Mouse (Mus musculus) kidney, adult 8-10 months (tissue): ENCODE results near the gene Lrba.

Experiments
- DNase-seq, 2 experiments: peaks; one replicate each; pipeline ENCODE4 v3.0.0; 2022

Gene Lrba

GRCm38 (mm10) chr3:86522880-86523505 lies 298.5 kb downstream of the Lrba start:
- DNase-seq: no peak

- DNase-seq: no peak
These were observed 307.2 kb downstream of the Lrba start for GRCm38 (mm10) chr3:86531531-86532269.

- no peak for DNase-seq
These were observed 312.3 kb downstream of the Lrba start for GRCm38 (mm10) chr3:86536751-86537150.

GRCm38 (mm10) chr3:86538645-86539554 lies 314.4 kb downstream of the Lrba start:
- DNase-seq: no peak

- no peak for DNase-seq
These were observed 315.2 kb downstream of the Lrba start for GRCm38 (mm10) chr3:86539555-86540168.

GRCm38 (mm10) chr3:86541074-86541614 lies 316.7 kb downstream of the Lrba start:
- no peak for DNase-seq

GRCm38 (mm10) chr3:86541863-86542397 lies 317.4 kb downstream of the Lrba start:
- DNase-seq: no peak

GRCm38 (mm10) chr3:86544785-86545184 lies 320.3 kb downstream of the Lrba start:
- DNase-seq: no peak

GRCm38 (mm10) chr3:86545945-86546344 lies 321.5 kb downstream of the Lrba start:
- no peak for DNase-seq

GRCm38 (mm10) chr3:86546471-86547250 lies 322.2 kb downstream of the Lrba start:
- peak; percentile 21 to 42 for DNase-seq

GRCm38 (mm10) chr3:86547251-86547791 lies 322.8 kb downstream of the Lrba start:
- DNase-seq: no peak

- no peak for DNase-seq
These were observed 323.9 kb downstream of the Lrba start, which contains the start of gene Mab21l2 for GRCm38 (mm10) chr3:86548091-86549015. Mab21l2 (minus strand) TSS chr3:86548629.

- DNase-seq: no peak
These were observed 326.0 kb downstream of the Lrba start for GRCm38 (mm10) chr3:86550301-86551010.

- DNase-seq: no peak
These were observed 326.7 kb downstream of the Lrba start for GRCm38 (mm10) chr3:86551011-86551728.

GRCm38 (mm10) chr3:86552170-86552569 lies 327.7 kb downstream of the Lrba start:
- no peak for DNase-seq

- DNase-seq: no peak
These were observed 334.5 kb downstream of the Lrba start for GRCm38 (mm10) chr3:86558976-86559375.

GRCm38 (mm10) chr3:86559635-86560034 lies 335.2 kb downstream of the Lrba start:
- DNase-seq: no peak

GRCm38 (mm10) chr3:86560281-86561022 lies 336.0 kb downstream of the Lrba start:
- DNase-seq: no peak
